Mouse (Mus musculus) CD4-positive, CD25-positive, alpha-beta regulatory T cell (primary cell): ENCODE measurements around the gene Hba-a2. TPM values are rescaled to one million over a fixed set of nuclear protein-coding genes. Genes with fewer than 3 reads are reported as not detected.

Experiments used
- polyA plus RNA-seq: library from polyadenylated mRNA; unstranded; fragments of 100-300 nt; shearing (Covaris generic); gene quantifications from one replicate; pipeline ENCODE4 v1.2.1, GENCODE M21; 2017

Gene Hba-a2
- 169 TPM for polyA plus RNA-seq

GRCm38 (mm10) chr11:32296203-32296602 lies at the start of gene Hba-a2:
Hba-a2 (plus strand) TSS chr11:32296489.

GRCm38 (mm10) chr11:32267188-32267884 lies 29.0 kb upstream of the Hba-a2 start, which contains the start of gene Nprl3:
Nprl3 (minus strand) TSS chr11:32267707.

GRCm38 (mm10) chr11:32276347-32276746 lies 19.9 kb upstream of the Hba-a2 start, which contains the start of gene Hba-x:
Hba-x (plus strand) TSS chr11:32276400.

GRCm38 (mm10) chr11:32283091-32283777 lies 13.1 kb upstream of the Hba-a2 start, which contains the start of gene Hba-a1:
Hba-a1 (plus strand) TSS chr11:32283511.

GRCm38 (mm10) chr11:32286695-32287492 lies 9.4 kb upstream of the Hba-a2 start, which contains the start of gene Hbq1b:
Hbq1b (plus strand) TSS chr11:32286965.

GRCm38 (mm10) chr11:32299865-32300264 lies 3.6 kb downstream of the Hba-a2 start, which contains the start of gene Hbq1a:
Hbq1a (plus strand) TSS chr11:32300069.

Other genes starting within 250 kb of the Hba-a2 start
- gene Il9r, start 96.2 kb upstream of the Hba-a2 start, polyA plus RNA-seq = 8.6 TPM
- 37.1 TPM for gene Snrnp25, start 91.1 kb upstream of the Hba-a2 start, polyA plus RNA-seq
- 0.91 TPM for gene Rhbdf1, start 74.2 kb upstream of the Hba-a2 start, polyA plus RNA-seq
- 32.5 TPM for gene Mpg, start 70.0 kb upstream of the Hba-a2 start, polyA plus RNA-seq
- 73.9 TPM for gene Nprl3, start 28.8 kb upstream of the Hba-a2 start, polyA plus RNA-seq
- gene Hba-x, start 20.1 kb upstream of the Hba-a2 start, polyA plus RNA-seq = not detected
- 99.6 TPM for gene Hba-a1, start 13.0 kb upstream of the Hba-a2 start, polyA plus RNA-seq
- gene Hbq1b, start 9.5 kb upstream of the Hba-a2 start, polyA plus RNA-seq = not detected
- not detected for gene Hbq1a, start 3.6 kb downstream of the Hba-a2 start, polyA plus RNA-seq
- 0.12 TPM for gene Sh3pxd2b, start 51.3 kb downstream of the Hba-a2 start, polyA plus RNA-seq
- 8.4 TPM for gene Ubtd2, start 158.9 kb downstream of the Hba-a2 start, polyA plus RNA-seq
- 2.2 TPM for gene Efcab9, start 235.6 kb downstream of the Hba-a2 start, polyA plus RNA-seq
- 301 TPM for gene Stk10, start 236.8 kb downstream of the Hba-a2 start, polyA plus RNA-seq